Mouse (Mus musculus) embryonic fibroblast, embryonic 13.5 days (primary cell): Measurements from ENCODE around the gene Fam129a.

Source experiments
- CTCF ChIP-seq: IDR thresholded peaks from 2 replicates; pipeline ENCODE4 v1.5.1; 2011; ENCODE audit warnings: mild to moderate bottlenecking, control low read depth, low read length, moderate library complexity, borderline replicate concordance; ENCODE audit not compliant: insufficient read depth
- POLR2A ChIP-seq: IDR thresholded peaks from 2 replicates; pipeline ENCODE4 v1.6.1; 2011; ENCODE audit warnings: low read depth, mild to moderate bottlenecking, control low read depth, low read length, moderate library complexity

- TF ChIP-seq CTCF: no peak
- TF ChIP-seq POLR2A: no peak
Observed at GRCm38 (mm10) chr1:151626631-151627030, 55.6 kb downstream of the Fam129a start.
